Mouse (Mus musculus): ENCODE data around the gene Dnajc22.

Gene Dnajc22

DNA sequence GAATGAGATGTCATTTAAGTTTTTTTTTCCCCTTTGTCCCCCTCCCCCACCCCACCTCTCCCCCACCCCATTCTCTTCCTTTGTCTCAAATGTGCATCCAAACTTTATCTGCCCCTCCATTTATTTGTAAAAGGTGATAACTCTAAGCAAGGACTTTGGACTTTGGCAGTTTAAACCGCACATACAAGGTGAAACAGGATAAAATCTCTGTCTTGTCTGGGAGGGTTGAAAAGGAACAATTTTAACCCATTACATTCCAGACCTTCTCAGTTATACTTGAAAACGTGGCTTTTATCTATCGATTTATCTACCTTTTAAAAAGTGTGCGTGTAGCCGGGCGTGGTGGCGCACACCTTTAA is 22.1 kb downstream of the Dnajc22 start:
- no peak for DNase-seq (ENCODE audit: low spot score)

DNA sequence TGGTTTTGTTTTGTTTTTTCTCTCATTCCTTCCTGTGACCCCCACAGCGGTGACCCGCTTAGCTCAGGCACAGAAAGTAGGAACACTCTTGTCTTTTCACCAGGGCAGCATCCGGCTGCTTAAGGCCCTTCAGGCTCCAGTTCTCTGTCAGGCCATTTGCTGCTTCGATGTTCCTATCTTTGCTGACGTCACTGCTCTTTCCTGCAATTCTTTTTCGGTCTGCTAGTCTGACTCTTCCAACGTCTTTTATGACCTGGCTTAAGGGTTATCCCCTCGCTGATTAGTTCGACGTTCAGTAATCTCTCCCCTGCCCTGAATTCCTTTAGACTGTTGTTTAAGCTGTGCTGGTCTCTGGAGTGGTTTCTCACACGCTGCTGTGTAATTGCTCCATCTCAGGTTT is 23.6 kb downstream of the Dnajc22 start:
- DNase-seq (ENCODE audit: low spot score) = no peak

DNA sequence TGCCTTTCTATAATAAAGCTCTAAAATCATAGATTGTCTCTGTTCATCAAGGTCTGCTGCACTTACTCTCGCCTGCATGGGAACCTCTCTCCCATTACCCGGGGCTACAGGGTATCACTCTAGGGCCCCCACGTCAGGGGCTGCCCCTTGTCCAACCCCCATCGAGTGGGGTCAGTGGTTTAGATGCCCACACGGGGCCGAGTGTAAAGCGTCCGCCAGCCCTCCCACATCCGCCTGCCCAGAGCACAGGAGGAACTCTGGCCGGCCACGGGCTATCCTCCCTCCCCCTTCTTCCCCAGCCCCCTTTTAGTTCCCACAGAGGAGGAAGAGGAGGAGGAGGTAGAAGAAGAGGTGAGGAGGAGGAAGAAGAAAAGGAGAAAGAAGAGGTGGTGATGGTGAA is 27.8 kb downstream of the Dnajc22 start:
- no peak for DNase-seq (ENCODE audit: low spot score)

DNA sequence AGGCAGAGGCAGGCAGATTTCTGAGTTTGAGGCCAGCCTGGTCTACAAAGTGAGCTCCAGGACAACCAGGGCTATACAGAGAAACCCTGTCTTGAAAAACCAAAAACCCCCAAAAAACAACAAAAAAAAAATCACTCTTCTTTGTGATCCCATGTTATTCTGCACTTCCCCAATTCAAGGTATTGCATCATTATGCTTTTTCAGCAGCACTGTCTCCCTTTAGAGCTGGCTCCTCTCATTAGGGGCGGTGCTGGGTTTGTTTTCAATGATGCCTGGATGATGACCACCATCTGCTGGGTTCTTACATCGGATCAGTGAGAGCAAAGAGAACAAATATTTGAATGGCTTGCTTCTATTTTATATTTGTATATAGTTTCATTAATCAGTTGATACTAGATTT is 29.7 kb downstream of the Dnajc22 start:
- DNase-seq (ENCODE audit: low spot score) = no peak

DNA sequence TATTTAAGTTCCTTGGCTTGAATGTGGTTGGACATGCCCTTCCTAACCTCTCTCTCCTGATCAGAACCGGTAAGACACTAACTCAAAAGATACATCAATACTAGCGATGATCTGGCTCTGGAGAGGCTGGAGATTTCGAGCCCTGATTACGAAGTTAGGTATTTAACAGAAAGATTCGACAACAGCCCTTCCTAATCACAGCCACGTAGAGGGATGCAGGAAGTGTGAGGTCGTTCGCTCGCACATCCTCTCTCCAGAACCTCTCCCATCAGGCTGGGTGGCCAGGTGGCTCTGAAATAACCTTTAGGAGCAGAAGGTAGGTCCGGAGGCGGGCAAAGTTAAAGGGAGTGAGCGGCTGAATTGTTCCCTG is 32.7 kb downstream of the Dnajc22 start, which contains the start of gene Spats2:
Gene Spats2, plus strand, starts transcription at position 206 of the 370 bp plus-strand sequence.
- DNase-seq (ENCODE audit: low spot score) = no peak

DNA sequence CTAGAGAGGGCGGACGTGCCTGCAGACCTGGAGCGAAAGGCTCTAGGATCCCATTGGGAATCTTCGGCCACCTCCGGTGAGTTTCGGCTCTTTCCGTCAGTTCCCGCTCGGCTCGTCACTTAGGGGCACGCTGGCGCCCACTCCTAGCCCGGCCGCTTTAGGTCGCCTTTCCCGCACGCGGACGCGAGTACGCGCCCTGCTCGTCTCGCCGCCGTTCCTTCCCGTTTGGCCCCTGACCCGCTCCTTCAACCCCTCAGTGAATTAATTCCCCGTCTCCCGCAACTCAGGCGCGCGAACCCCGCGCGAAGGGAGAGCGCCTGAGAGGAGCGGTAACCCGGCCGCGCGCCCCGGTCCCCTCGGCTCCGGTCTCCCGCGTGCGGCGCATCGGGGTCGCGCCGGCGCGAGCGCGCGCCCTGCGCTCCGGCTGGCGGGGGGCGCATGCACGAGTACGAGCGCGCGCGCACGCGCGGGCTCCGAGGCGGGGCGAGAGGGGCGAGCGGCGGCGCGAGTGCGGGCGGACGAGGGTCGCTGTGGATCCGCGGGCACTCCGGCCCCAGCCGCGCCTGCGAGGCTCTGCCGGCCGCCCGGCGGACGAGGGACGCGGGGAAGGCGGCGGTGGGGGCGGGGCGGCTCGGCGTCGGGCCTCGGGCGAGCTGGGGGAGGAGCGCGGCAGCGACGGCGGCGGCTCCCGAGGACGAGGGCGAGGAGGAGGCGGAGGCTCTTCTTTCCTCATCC is 33.3 kb downstream of the Dnajc22 start:
- DNase-seq (ENCODE audit: low spot score) = peak; percentile 52

DNA sequence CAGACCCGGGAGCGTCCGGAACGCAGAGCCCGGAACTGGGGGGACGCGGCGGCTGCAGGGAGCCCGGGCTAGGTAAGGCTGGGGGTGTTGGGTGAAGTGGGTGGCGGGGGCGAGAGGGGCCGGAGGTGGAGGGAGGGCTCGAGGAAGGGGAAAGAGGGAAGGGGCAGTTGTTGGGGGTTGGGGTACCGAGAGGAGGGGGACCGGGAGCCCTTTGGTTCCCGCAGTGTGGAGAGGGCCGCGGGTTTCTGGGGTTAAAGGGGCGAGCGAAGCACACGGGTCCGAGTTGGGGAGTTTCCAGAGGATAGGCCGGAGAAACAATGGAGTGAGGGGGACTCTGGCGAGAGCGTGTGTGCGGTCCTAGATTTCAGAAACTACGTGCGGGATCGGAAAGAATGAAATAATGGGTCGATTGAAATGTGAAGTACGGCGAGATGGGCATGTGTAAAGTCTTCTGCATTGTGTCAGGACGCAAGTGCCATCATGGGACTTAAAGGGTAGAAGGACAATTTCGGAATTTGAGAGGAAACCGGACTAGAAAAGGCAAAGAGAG is 33.9 kb downstream of the Dnajc22 start:
- no peak for DNase-seq (ENCODE audit: low spot score)

DNA sequence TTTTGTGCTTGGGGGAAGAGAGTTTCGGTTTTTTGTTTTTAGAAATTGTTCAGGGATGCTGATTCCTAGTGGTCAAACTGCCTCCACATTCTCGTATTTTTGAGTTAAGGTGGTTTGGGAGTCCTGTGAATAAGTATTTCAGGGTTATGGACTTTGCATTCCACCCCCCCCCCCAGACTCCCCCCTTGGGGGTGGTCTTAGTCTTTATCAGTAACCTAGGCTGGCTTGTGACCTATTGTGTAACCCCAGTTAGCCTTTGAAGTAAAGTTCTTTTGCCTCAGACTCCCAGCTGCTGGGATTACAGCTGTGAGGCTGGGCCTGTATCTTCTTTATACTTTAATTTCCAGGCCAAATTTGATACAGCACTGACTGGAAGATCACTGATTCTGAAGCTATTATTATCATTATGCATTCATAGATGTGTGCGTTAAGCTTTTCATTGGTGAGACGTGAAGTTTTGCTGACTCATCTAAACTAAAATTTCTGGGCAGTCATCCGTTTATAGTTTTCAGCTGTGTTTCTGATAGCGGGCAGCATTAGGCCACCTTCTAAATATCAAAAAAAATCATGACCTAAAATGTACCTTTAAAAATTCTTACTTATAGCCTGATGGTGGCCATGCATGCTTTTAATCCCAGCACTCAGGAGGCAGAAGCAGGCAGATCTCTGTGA is 35.0 kb downstream of the Dnajc22 start:
- DNase-seq (ENCODE audit: low spot score) = no peak

DNA sequence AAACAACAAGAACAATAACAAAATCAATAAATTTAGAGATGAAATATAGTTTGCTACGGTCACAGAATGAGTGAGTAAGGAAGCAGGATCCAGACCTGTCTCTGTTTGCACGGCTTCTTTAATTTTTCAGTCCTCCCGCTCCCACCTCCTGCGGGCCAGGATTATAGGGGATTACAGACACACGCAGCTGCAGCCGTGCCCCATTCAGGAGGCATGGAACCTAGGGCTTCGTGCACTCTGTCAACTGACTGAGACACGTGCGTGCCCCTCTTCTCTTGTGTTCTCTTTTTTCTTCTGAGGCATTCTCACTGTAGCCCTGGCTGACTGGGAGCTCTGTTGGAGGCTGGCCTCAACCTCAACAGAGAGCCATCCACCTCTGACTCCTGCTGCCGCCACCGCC is 36.5 kb downstream of the Dnajc22 start:
- no peak for DNase-seq (ENCODE audit: low spot score)

DNA sequence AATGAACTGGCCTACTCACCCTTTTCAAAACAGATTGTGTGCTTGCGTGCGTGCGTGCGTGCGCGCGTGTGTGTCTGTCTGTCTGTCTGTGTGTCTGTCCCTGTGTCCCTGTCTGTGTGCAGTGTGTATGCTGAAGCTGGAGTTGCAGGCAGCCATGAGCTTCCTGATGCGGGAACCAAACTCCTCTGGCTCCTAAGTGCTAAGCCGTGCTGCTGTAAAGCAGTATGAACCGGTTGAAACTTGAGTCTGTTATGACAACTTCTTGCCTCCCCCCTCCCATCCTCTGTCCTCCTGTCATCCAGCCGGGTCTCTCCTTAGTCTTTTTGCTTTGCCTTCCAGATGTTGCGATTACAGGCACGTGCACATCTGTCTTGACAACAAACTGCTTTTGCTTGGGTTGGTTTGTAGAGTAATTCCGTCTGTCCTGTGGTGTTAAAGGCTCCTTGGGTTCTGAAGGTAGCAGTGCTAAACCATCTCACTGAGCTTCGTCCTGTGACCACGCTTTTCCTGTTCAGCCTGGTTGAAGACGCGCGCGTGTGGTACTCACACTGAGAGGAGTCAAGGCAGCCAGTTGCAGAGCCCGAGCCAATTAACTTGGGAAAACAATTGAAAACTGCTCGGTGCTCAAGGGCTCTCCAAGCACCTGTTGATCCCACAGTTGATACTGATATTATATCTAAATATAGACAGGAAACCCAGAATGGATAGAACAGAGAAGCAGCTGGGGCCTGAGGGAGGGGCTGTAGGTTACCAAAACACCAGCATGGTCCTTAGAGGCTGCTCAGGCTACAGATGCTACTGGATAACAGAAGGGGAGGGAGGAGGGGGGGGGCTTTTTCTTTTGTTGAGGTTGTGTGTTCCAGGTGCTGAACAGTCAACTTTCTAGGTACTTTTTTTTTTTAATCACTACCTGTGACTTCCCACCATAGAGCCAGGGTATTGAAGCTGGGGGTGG is 37.3 kb downstream of the Dnajc22 start:
- DNase-seq (ENCODE audit: low spot score) = no peak

DNA sequence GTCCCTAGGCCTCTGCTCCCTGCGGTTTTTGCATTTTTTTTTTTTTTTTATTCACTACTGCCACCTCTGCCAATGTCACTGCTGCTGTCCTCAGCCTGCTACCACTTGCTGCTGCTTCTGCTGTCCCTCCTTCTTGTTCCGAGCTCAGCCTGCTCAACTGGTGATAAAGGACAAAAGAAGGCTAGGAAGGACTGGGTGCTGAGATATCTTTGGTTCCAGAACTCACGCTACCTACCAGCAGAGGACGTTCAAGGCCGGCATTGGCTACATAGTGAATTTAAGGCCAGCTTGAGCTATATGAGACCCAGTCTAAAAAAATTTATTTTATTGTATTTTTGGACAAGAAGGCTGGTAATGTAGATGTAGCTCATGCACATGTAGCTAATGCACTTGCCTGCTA is 45.4 kb downstream of the Dnajc22 start:
- no peak for DNase-seq (ENCODE audit: low spot score)

DNA sequence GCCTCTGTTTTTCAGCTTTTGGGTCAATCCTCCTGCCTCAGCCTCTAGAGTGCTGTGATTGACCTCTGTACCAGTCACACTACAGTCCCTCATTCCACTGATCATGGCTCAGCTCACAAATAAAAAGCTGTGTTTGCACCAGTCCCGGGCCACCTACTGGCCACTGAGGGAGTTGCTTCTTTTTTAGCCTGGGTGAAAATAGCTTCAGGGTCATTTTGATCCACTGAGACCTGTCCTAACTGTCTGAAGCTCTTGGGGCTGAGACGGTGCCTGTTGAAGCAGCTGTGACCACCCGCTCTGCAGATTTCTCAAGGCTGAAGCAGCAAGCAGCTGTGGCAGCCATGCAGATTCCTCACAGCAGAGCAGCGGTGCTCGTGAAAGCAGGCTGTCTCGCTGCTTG is 46.7 kb downstream of the Dnajc22 start:
- DNase-seq (ENCODE audit: low spot score) = no peak

DNA sequence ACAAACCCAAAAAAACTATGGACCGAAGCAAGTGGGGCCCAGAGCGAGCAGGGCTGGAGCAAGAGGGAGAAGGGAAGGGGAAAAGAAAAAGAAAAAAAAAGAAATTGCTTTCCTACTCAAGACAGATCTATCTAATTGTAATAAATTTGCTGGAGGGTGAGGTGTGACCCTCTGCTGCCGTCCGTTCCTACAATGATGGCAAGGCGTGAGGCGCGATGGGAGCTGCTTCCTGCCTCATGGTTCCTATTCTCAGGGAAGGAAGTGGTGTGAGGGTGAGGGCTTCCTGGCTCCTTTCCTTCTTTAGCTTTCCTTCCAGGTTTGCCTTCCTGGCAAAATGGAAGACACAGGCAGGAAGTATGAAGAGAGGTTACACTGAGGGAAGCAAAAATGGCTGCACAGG is 57.5 kb downstream of the Dnajc22 start:
- no peak for DNase-seq (ENCODE audit: low spot score)

DNA sequence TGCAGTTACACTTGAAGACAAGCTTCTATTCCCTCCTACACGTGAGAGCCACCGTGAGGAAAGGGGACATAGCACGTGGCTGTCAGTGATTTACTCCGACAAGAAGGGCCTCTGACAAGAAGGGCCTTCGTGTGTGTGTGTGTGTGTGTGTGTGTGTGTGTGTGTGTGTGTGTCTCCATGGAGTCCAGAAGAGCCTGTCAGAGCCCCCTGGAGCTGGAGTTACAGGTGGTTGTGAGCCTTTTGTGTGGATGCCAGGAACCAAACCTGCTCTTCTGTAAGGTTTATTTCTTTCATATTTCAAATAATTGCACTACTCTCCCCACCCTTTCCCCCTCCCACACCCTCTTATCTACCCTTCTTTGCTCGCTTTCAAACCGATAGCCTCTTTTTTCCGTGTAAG is 58.4 kb downstream of the Dnajc22 start:
- no peak for DNase-seq (ENCODE audit: low spot score)

DNA sequence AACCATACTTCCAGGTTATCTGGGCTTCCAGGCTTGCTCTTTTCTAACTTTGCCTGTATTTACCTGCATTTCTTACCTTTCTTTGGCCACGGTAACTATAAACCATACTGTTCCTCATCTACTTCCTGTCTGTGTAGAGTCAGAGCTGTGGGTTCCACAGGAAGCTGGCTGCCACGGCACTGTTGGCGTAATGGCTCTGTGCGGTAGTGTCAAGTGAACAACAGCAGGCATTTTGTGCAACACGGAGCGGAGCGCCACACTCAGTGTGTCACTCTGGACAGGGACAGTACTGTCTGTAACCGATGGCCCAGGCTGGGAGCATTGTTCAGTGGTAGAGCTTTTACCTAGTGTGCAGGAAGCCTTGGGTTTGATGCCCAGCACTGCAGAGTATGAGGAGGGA is 60.5 kb downstream of the Dnajc22 start:
- no peak for DNase-seq (ENCODE audit: low spot score)

Data from layer of hippocampus, adult 9-10 months (tissue).